Mouse (Mus musculus): ENCODE results near the gene Pkp3. TPM values are rescaled to one million over a fixed set of nuclear protein-coding genes. Genes with fewer than 3 reads are reported as not detected.

Gene Pkp3
- 0.46 and 4.1 TPM in 2 replicates for polyA plus RNA-seq (2015; fragmentation: Nextera tagmentation; extraction: Ambion mirVana)

DNA sequence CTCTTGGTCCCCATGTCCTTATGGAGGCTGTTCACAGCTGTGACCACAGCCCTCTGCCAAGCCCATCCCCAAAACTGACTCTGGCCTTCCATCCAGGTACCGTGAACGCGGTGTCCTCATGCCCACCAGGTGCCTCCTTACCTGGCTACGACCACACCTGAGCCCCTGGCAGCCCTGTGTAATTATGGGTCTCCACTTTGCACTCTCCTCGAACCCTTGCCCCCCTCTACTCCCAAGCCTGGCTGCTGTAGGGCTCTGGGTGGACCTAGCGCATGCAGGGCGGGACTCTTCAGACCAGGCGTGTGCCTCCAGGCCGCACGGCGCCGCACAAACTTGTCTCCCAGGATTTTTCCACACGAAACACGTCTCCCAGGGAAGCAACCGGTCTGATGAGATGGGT, at the start of gene Pkp3:
Gene Pkp3, plus strand, starts transcription at position 378 of the 400 bp plus-strand sequence.

GRCm38 (mm10) chr7:141028831-141029230, 49.2 kb upstream of the Pkp3 start, which contains the start of gene Gm17387:
Gm17387 (plus strand) TSS chr7:141029131.

GRCm38 (mm10) chr7:141060426-141061242, 17.4 kb upstream of the Pkp3 start, which contains the start of gene B4galnt4:
B4galnt4 (plus strand) TSS chr7:141061104.

DNA sequence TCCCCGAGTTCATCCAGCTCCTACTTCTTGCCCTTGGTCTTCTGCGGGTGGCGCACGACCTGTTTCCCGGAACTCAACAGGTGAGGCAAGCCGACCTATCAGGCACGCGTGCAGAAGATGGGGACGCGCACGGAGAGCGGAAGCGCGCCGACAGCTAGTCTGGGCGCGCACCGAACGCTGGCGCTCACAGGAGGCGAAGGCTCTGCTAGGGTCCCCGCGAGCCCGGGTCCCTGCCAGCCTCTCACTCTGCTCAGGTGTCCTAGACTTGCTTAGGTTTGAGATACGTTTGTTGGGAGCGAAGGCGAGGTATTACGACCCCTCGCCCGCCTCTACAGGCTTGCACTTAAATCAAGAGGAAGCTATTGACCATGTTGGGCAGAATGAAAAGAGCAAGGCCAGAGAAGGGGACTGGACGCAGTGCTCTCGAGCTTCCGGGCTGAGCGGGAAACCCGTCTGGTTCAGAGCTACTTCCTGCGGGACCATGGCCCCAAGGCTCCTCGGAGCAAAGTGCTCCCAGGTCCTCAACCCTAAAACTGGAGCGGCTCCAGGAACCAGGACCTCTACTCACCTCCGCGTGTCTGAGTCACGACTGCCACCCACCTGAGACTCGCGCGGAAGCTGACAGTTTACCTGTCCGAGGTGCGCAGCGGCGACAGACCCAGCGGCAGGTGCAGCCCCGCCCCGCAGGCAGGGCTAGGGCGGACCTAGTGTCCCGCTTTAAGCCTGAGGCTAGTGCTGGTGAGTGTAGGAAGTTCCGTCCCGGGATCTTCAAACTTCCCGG, 22.1 kb downstream of the Pkp3 start, which contains the start of gene Sigirr:
Gene Sigirr, minus strand, starts transcription at position 662 of the 781 bp plus-strand sequence.

GRCm38 (mm10) chr7:141117636-141118035, 39.6 kb downstream of the Pkp3 start, which contains the start of gene Ano9:
Ano9 (minus strand) TSS chr7:141117806.

GRCm38 (mm10) chr7:141122245-141122644, 44.2 kb downstream of the Pkp3 start, which contains the start of gene Ptdss2:
Ptdss2 (plus strand) TSS chr7:141122382.

Other genes starting within 250 kb of the Pkp3 start
- gene Urah, start 243.2 kb upstream of the Pkp3 start, polyA plus RNA-seq (2015; fragmentation: Nextera tagmentation; extraction: Ambion mirVana): 5.0 TPM in 1 of 2 replicates, not detected in the other
- not detected in 2 replicates for gene Scgb1c1, start 232.7 kb upstream of the Pkp3 start, polyA plus RNA-seq (2015; fragmentation: Nextera tagmentation; extraction: Ambion mirVana)
- gene Odf3, start 230.4 kb upstream of the Pkp3 start, polyA plus RNA-seq (2015; fragmentation: Nextera tagmentation; extraction: Ambion mirVana): not detected in 2 replicates
- not detected in 2 replicates for gene Gm45785, start 221.9 kb upstream of the Pkp3 start, polyA plus RNA-seq (2015; fragmentation: Nextera tagmentation; extraction: Ambion mirVana)
- 40.2 and 42.3 TPM in 2 replicates for gene Ric8a, start 221.3 kb upstream of the Pkp3 start, polyA plus RNA-seq (2015; fragmentation: Nextera tagmentation; extraction: Ambion mirVana)
- gene Bet1l, start 220.6 kb upstream of the Pkp3 start, polyA plus RNA-seq (2015; fragmentation: Nextera tagmentation; extraction: Ambion mirVana): 35.0 and 37.4 TPM in 2 replicates
- 170 and 182 TPM in 2 replicates for gene Psmd13, start 196.2 kb upstream of the Pkp3 start, polyA plus RNA-seq (2015; fragmentation: Nextera tagmentation; extraction: Ambion mirVana)
- gene Sirt3, start 195.9 kb upstream of the Pkp3 start, polyA plus RNA-seq (2015; fragmentation: Nextera tagmentation; extraction: Ambion mirVana): 28.6 and 32.3 TPM in 2 replicates
- 998 and 1,212 TPM in 2 replicates for gene Cox8b, start 177.8 kb upstream of the Pkp3 start, polyA plus RNA-seq (2015; fragmentation: Nextera tagmentation; extraction: Ambion mirVana)
- gene Nlrp6, start 157.3 kb upstream of the Pkp3 start, polyA plus RNA-seq (2015; fragmentation: Nextera tagmentation; extraction: Ambion mirVana): 0.02 and 0.06 TPM in 2 replicates
- 8.7 and 9.2 TPM in 2 replicates for gene Pgghg, start 136.8 kb upstream of the Pkp3 start, polyA plus RNA-seq (2015; fragmentation: Nextera tagmentation; extraction: Ambion mirVana)
- 1.2 and 2.4 TPM in 2 replicates for gene Ifitm5, start 127.9 kb upstream of the Pkp3 start, polyA plus RNA-seq (2015; fragmentation: Nextera tagmentation; extraction: Ambion mirVana)
- not detected in 2 replicates for gene Gm45717, start 122.3 kb upstream of the Pkp3 start, polyA plus RNA-seq (2015; fragmentation: Nextera tagmentation; extraction: Ambion mirVana)
- gene Ifitm2, start 122.2 kb upstream of the Pkp3 start, polyA plus RNA-seq (2015; fragmentation: Nextera tagmentation; extraction: Ambion mirVana): 680 and 694 TPM in 2 replicates
- 12.1 and 16.9 TPM in 2 replicates for gene Ifitm1, start 111.0 kb upstream of the Pkp3 start, polyA plus RNA-seq (2015; fragmentation: Nextera tagmentation; extraction: Ambion mirVana)
- 250 and 252 TPM in 2 replicates for gene Ifitm3, start 67.4 kb upstream of the Pkp3 start, polyA plus RNA-seq (2015; fragmentation: Nextera tagmentation; extraction: Ambion mirVana)
- gene Ifitm6, start 60.3 kb upstream of the Pkp3 start, polyA plus RNA-seq (2015; fragmentation: Nextera tagmentation; extraction: Ambion mirVana): 0.56 and 1.0 TPM in 2 replicates
- not detected in 2 replicates for gene Gm17387, start 49.1 kb upstream of the Pkp3 start, polyA plus RNA-seq (2015; fragmentation: Nextera tagmentation; extraction: Ambion mirVana)
- 0.56 TPM in 1 of 2 replicates, not detected in the other for gene B4galnt4, start 17.1 kb upstream of the Pkp3 start, polyA plus RNA-seq (2015; fragmentation: Nextera tagmentation; extraction: Ambion mirVana)
- gene Sigirr, start 22.4 kb downstream of the Pkp3 start, polyA plus RNA-seq (2015; fragmentation: Nextera tagmentation; extraction: Ambion mirVana): 2.8 and 3.8 TPM in 2 replicates
- 0.93 TPM in 1 of 2 replicates, not detected in the other for gene Ano9, start 39.6 kb downstream of the Pkp3 start, polyA plus RNA-seq (2015; fragmentation: Nextera tagmentation; extraction: Ambion mirVana)
- gene Ptdss2, start 44.2 kb downstream of the Pkp3 start, polyA plus RNA-seq (2015; fragmentation: Nextera tagmentation; extraction: Ambion mirVana): 29.8 and 34.4 TPM in 2 replicates
- 80.7 and 92.6 TPM in 2 replicates for gene Rnh1, start 94.6 kb downstream of the Pkp3 start, polyA plus RNA-seq (2015; fragmentation: Nextera tagmentation; extraction: Ambion mirVana)
- 168 and 179 TPM in 2 replicates for gene Hras, start 115.8 kb downstream of the Pkp3 start, polyA plus RNA-seq (2015; fragmentation: Nextera tagmentation; extraction: Ambion mirVana)
- gene Lrrc56, start 115.9 kb downstream of the Pkp3 start, polyA plus RNA-seq (2015; fragmentation: Nextera tagmentation; extraction: Ambion mirVana): 2.4 and 3.6 TPM in 2 replicates
- 0.18 TPM in 1 of 2 replicates, not detected in the other for gene Lmntd2, start 135.9 kb downstream of the Pkp3 start, polyA plus RNA-seq (2015; fragmentation: Nextera tagmentation; extraction: Ambion mirVana)
- gene Rassf7, start 137.6 kb downstream of the Pkp3 start, polyA plus RNA-seq (2015; fragmentation: Nextera tagmentation; extraction: Ambion mirVana): 26.0 and 26.8 TPM in 2 replicates
- gene Phrf1, start 150.6 kb downstream of the Pkp3 start, polyA plus RNA-seq (2015; fragmentation: Nextera tagmentation; extraction: Ambion mirVana): 18.7 and 20.2 TPM in 2 replicates
- gene Irf7, start 188.3 kb downstream of the Pkp3 start, polyA plus RNA-seq (2015; fragmentation: Nextera tagmentation; extraction: Ambion mirVana): 7.6 and 9.4 TPM in 2 replicates
- gene Cdhr5, start 198.6 kb downstream of the Pkp3 start, polyA plus RNA-seq (2015; fragmentation: Nextera tagmentation; extraction: Ambion mirVana): 1.9 and 2.4 TPM in 2 replicates
- 7.2 and 11.2 TPM in 2 replicates for gene Sct, start 200.9 kb downstream of the Pkp3 start, polyA plus RNA-seq (2015; fragmentation: Nextera tagmentation; extraction: Ambion mirVana)
- gene Drd4, start 213.8 kb downstream of the Pkp3 start, polyA plus RNA-seq (2015; fragmentation: Nextera tagmentation; extraction: Ambion mirVana): 0.23 and 0.56 TPM in 2 replicates
- gene Deaf1, start 249.5 kb downstream of the Pkp3 start, polyA plus RNA-seq (2015; fragmentation: Nextera tagmentation; extraction: Ambion mirVana): 30.0 and 33.3 TPM in 2 replicates
- gene Tmem80, start 249.5 kb downstream of the Pkp3 start, polyA plus RNA-seq (2015; fragmentation: Nextera tagmentation; extraction: Ambion mirVana): 21.3 and 21.5 TPM in 2 replicates

Data from skeletal muscle tissue, postnatal 0 days (tissue).